Mouse (Mus musculus) cortical plate, adult 2 months (tissue): ENCODE measurements at regions not wholly inside any gene's neighbourhood (a gene's known extent, or its start where the extent isn't known, plus 50 kb on each side); places are given as distances from the start of the nearest gene placed in this dataset.

Experiments
- CTCF ChIP-seq: fragments of 200-500 bp; IDR thresholded peaks from 2 replicates; pipeline ENCODE4 v1.5.1; 2011; ENCODE audit warnings: mild to moderate bottlenecking, control low read depth, low read length; ENCODE audit not compliant: insufficient read depth; ENCODE audit errors: extremely low read depth
- POLR2A ChIP-seq: fragments of 200-500 bp; IDR thresholded peaks from 2 replicates; pipeline ENCODE4 v1.6.1; 2011; ENCODE audit warnings: mild to moderate bottlenecking, low read length, control low read depth; ENCODE audit not compliant: insufficient read depth; ENCODE audit errors: extremely low read depth

- TF ChIP-seq CTCF (no peak), POLR2A (no peak)
Measured at GRCm38 (mm10) chrX:99602268-99602885, 131.3 kb upstream of the Pja1 start.
